Mouse (Mus musculus) kidney, adult 2 months (tissue): Measurements from ENCODE around the gene Depdc7. TPM values are rescaled to one million over a fixed set of nuclear protein-coding genes. Genes with fewer than 3 reads are reported as not detected.
A peak's percentile ranks its signal among the peaks of the same experiment; 100 is the strongest.

Source experiments
- DNase-seq: peaks from one replicate; pipeline ENCODE4 v3.0.0; 2021
- H3K27ac ChIP-seq: fragments of 200-500 bp; 2 replicates; pipeline ENCODE4 v1.5.1; 2012; ENCODE audit warnings: low read depth, low read length, control low read depth, inconsistent platforms; ENCODE audit not compliant: insufficient read depth
- H3K27me3 ChIP-seq: fragments of 200-500 bp; replicated peaks from 2 replicates; pipeline ENCODE4 v1.6.1; 2012; ENCODE audit warnings: mild to moderate bottlenecking, moderate library complexity, low read length, inconsistent platforms; ENCODE audit not compliant: control insufficient read depth, insufficient read depth
- H3K36me3 ChIP-seq: fragments of 200-500 bp; 2 replicates; pipeline ENCODE4 v1.6.1; 2012; ENCODE audit warnings: mild to moderate bottlenecking, moderate library complexity, low read length, inconsistent platforms; ENCODE audit not compliant: control insufficient read depth, insufficient read depth
- H3K4me1 ChIP-seq: fragments of 200-500 bp; 2 replicates; pipeline ENCODE4 v1.6.1; 2011; ENCODE audit warnings: low read length; ENCODE audit not compliant: control insufficient read depth, insufficient read depth
- H3K4me3 ChIP-seq: fragments of 200-500 bp; 2 replicates; pipeline ENCODE4 v1.5.1; 2011; ENCODE audit warnings: mild to moderate bottlenecking, low read depth, low read length, control low read depth; ENCODE audit not compliant: insufficient read depth
- CTCF ChIP-seq: fragments of 200-500 bp; conservative IDR thresholded peaks from 2 replicates; pipeline ENCODE4 v1.5.1; 2011; ENCODE audit warnings: low read depth, mild to moderate bottlenecking, control low read depth, low read length, moderate library complexity, mixed read lengths; ENCODE audit not compliant: insufficient read depth, insufficient read length
- POLR2A ChIP-seq: fragments of 200-500 bp; IDR thresholded peaks from one replicate; pipeline ENCODE4 v1.6.1; 2011; ENCODE audit warnings: low read depth, low read length, control low read depth
- WGBS: fragments of 180-500 bp; shearing (Covaris S2); methylation state at CpG from one replicate; pipeline ENCODE4 v1.1.7; 2018; 5-methylcytosine and 5-hydroxymethylcytosine counted together
- polyA plus RNA-seq: library from polyadenylated mRNA; depleted of rRNA; stranded (reverse); fragments of >200 nt; gene quantifications from 2 replicates; pipeline ENCODE4 v1.2.3, GENCODE M21; 2012

Gene Depdc7
- polyA plus RNA-seq, 1 experiment, result 16.0 TPM

GRCm38 (mm10) chr2:104746251-104746650 lies 3.6 kb upstream of the Depdc7 start:
- H3K4me1 ChIP-seq, result no peaks in the 10 kb centered on the region
- H3K27ac ChIP-seq, result no peak overlapping the region
- H3K36me3 ChIP-seq, result no peaks in the 10 kb centered on the region
- TF ChIP-seq POLR2A (no peak), CTCF (no peak)
- WGBS, result 64% methylated on average over 8 of the region's 8 CpGs
- DNase-seq, result peak; percentile 26
- no peak overlapping the region for H3K4me3 ChIP-seq
- H3K27me3 ChIP-seq, result no peaks in the 10 kb centered on the region

GRCm38 (mm10) chr2:104743971-104744370 lies 1.3 kb upstream of the Depdc7 start:
- Histone ChIP-seq H3K4me3 (no peak overlapping the region), H3K27me3 (no peaks in the 10 kb centered on the region), H3K27ac (no peak overlapping the region), H3K36me3 (no peaks in the 10 kb centered on the region), H3K4me1 (peaks cover 8% of the 10 kb centered on the region; the same call in 1 of the 2 replicates)
- 45% methylated on average over 5 of the region's 5 CpGs for WGBS
- DNase-seq, result peak; percentile 68
- TF ChIP-seq POLR2A (no peak), CTCF (peak; percentile 32; the same call in 1 of the 2 replicates)

- no peak for TF ChIP-seq POLR2A
- no peak for TF ChIP-seq CTCF
- Histone ChIP-seq H3K27ac (peak overlapping the region; percentile 95), H3K4me1 (peaks cover 14% of the 10 kb centered on the region), H3K27me3 (no peaks in the 10 kb centered on the region), H3K36me3 (no peaks in the 10 kb centered on the region), H3K4me3 (peak overlapping the region; percentile 88)
- DNase-seq, result peak; percentile 82
- WGBS, result 11% methylated on average over 7 of the region's 7 CpGs
Measured at GRCm38 (mm10) chr2:104743160-104743559, 482 bp upstream of the Depdc7 start.

- peak overlapping the region; percentile 95 for H3K27ac ChIP-seq
Measured at GRCm38 (mm10) chr2:104741896-104742740, 560 bp downstream of the Depdc7 start.

GRCm38 (mm10) chr2:104741015-104741758 lies 1.5 kb downstream of the Depdc7 start:
- 51% methylated on average over 7 of the region's 7 CpGs for WGBS
- Histone ChIP-seq H3K27ac (peak overlapping the region; percentile 52; the same call in 1 of the 2 replicates), H3K4me1 (peaks cover 23% of the 10 kb centered on the region), H3K36me3 (no peaks in the 10 kb centered on the region), H3K27me3 (no peaks in the 10 kb centered on the region), H3K4me3 (peak overlapping the region; percentile 88)
- TF ChIP-seq POLR2A (no peak), CTCF (no peak)
- DNase-seq, result peak; percentile 23

More at GRCm38 (mm10) chr2:104741896-104742740, 560 bp downstream of the Depdc7 start:
- H3K4me3 ChIP-seq, result peak overlapping the region; percentile 88
- no peaks in the 10 kb centered on the region for H3K36me3 ChIP-seq
- no peak for TF ChIP-seq CTCF
- WGBS, result 5% methylated on average over 43 of the region's 46 CpGs
- no peaks in the 10 kb centered on the region for H3K27me3 ChIP-seq
- peak; percentile 26 for DNase-seq
- H3K4me1 ChIP-seq, result peaks cover 14% of the 10 kb centered on the region

GRCm38 (mm10) chr2:104740248-104740949 lies 2.3 kb downstream of the Depdc7 start:
- 55% methylated on average over 7 of the region's 7 CpGs for WGBS
- DNase-seq, result peak; percentile 17
- Histone ChIP-seq H3K27ac (no peak overlapping the region), H3K27me3 (no peaks in the 10 kb centered on the region), H3K4me1 (peaks cover 27% of the 10 kb centered on the region), H3K4me3 (peak overlapping the region; percentile 38), H3K36me3 (no peaks in the 10 kb centered on the region)
- no peak for TF ChIP-seq CTCF
- no peak for TF ChIP-seq POLR2A
